ENCODE assay signal across 8 mouse cellular contexts in the genomic region with DNA sequence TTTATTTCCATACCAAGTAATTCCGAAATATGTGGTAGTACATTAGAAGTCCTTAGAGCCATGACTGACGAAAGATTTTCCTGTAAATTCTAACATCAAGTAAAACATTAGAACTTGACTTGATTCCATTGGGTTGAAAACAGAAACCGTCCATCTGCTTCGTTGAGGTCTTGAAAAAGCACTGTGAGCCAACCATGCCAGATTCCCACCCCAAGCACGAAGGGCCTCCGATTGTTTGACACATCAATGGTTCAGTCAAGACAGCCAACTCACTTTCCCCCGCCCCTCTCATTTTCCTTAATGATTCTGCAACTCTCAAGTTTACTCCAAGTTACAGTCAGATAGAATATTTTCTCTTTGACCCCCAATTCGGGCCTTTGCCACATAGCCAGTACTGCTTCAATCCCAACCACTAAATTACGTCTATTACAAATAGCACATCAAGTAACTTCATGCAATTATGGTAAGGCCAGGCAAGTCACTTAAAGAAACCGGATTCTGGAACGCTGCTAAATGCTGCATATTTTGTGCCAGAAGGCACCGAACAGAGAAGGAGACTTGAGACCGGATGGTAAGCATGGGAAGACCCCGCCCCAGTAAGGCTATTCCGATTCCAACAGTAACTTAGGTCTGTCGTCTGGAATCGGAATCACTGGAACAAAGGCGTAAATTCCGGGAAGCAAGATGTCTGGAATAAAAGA. TPM values are rescaled to one million over a fixed set of nuclear protein-coding genes. Genes with fewer than 3 reads are reported as not detected.
DNase-seq lines count a peak whose midpoint lies in the region; ATAC-seq and TF ChIP-seq lines count a peak whose summit lies in the region.

No protein-coding gene starts in this region.

- peak overlapping the region; percentile 92 for H3K4me2 ChIP-seq in intestine, embryonic 14.5 days (ENCODE audit: low read length)
- peak overlapping the region; percentile 88 for H3K4me2 ChIP-seq in lung, embryonic 16.5 days (ENCODE audit: low read depth, low read length)

- H3K27me3 ChIP-seq in intestine, embryonic 14.5 days (replicated peaks; ENCODE audit: control insufficient read depth, insufficient read depth, low read length) = no peaks in the 10 kb centered on the region
- no peaks in the 10 kb centered on the region for H3K27me3 ChIP-seq in lung, embryonic 16.5 days (ENCODE audit: control insufficient read depth, insufficient read depth, low read depth, low read length)

- peaks cover 5% of the 10 kb centered on the region for H3K4me1 ChIP-seq in embryonic fibroblast, embryonic 13.5 days (ENCODE audit: control insufficient read depth, insufficient read depth, low read length)
- H3K4me1 ChIP-seq in intestine, embryonic 14.5 days (replicated peaks; ENCODE audit: control insufficient read depth, insufficient read depth, low read length) = peaks cover 9% of the 10 kb centered on the region
- H3K4me1 ChIP-seq in lung, embryonic 16.5 days (replicated peaks; ENCODE audit: control insufficient read depth, insufficient read depth, low read length) = peaks cover 14% of the 10 kb centered on the region

- H3K9ac ChIP-seq in intestine, embryonic 14.5 days (ENCODE audit: low read length) = peak overlapping the region; percentile 83
- H3K9ac ChIP-seq in lung, embryonic 16.5 days (ENCODE audit: low read length) = peak overlapping the region; percentile 84

- TF ChIP-seq POLR2A in embryonic fibroblast, embryonic 13.5 days (IDR thresholded peaks at IDR 0.05; ENCODE audit: low read depth, low read length) = no peak

- no peak for ATAC-seq in intestine, embryonic 14.5 days (replicated peaks; ENCODE audit: low FRiP score, low TSS enrichment, low read depth)
- no peak for ATAC-seq in lung, embryonic 16.5 days (ENCODE audit: low read depth)

- TF ChIP-seq CTCF in embryonic fibroblast, embryonic 13.5 days (IDR thresholded peaks at IDR 0.05; ENCODE audit: borderline replicate concordance, insufficient read depth, low read length) = no peak

- peak; percentile 23 for DNase-seq in kidney, adult 9 months
- DNase-seq in kidney, adult 8-10 months = no peak
- peak; percentile 38 for DNase-seq in MN1 (ENCODE audit: low spot score)
- no peak for DNase-seq in intestine, embryonic 14.5 days (ENCODE audit: low spot score)
- peak; percentile 5 for DNase-seq in right cerebral cortex, postnatal 4 days
- no peak for DNase-seq in ovary, postnatal 10 days (ENCODE audit: low spot score)

- H3K9me3 ChIP-seq in intestine, embryonic 14.5 days (ENCODE audit: control insufficient read depth, low read length) = no peaks in the 10 kb centered on the region
- H3K9me3 ChIP-seq in lung, embryonic 16.5 days (ENCODE audit: control insufficient read depth, low read length) = no peaks in the 10 kb centered on the region

- WGBS in intestine, embryonic 14.5 days = 2% methylated on average over 19 of the region's 19 CpGs
- under 1% methylated on average over 19 of the region's 19 CpGs for WGBS in lung, embryonic 16.5 days

- no peaks in the 10 kb centered on the region for H3K36me3 ChIP-seq in intestine, embryonic 14.5 days (ENCODE audit: control insufficient read depth, insufficient read depth, low read length)
- H3K36me3 ChIP-seq in lung, embryonic 16.5 days (ENCODE audit: control insufficient read depth, insufficient read depth, low read length) = 0 out of 2 replicates have a peak, but pooled peaks cover under 1% of the 10 kb centered on the region

- H3K4me3 ChIP-seq in embryonic fibroblast, embryonic 13.5 days (ENCODE audit: insufficient read depth, low read length) = peak overlapping the region; percentile 89
- peak overlapping the region; percentile 93 for H3K4me3 ChIP-seq in intestine, embryonic 14.5 days (ENCODE audit: low read depth, low read length)
- H3K4me3 ChIP-seq in lung, embryonic 16.5 days (ENCODE audit: low read length) = peak overlapping the region; percentile 72

- H3K27ac ChIP-seq in embryonic fibroblast, embryonic 13.5 days (ENCODE audit: insufficient read depth, low read length) = peak overlapping the region; percentile 94
- H3K27ac ChIP-seq in intestine, embryonic 14.5 days (ENCODE audit: low read depth) = peak overlapping the region; percentile 96
- peak overlapping the region; percentile 98 for H3K27ac ChIP-seq in lung, embryonic 16.5 days (ENCODE audit: low read length)

RNA-seq across cellular contexts. Expression of gene Rab10, which starts 1.1 kb away (rescaled TPM):
- 139 and 156 TPM in 2 replicates for polyA plus RNA-seq in embryonic fibroblast, embryonic 13.5 days (2011; ENCODE audit: insufficient read length, low read depth, missing spikeins)
- 73.4 and 76.3 TPM in 2 replicates for polyA plus RNA-seq in intestine, embryonic 14.5 days (2014; fragmentation: Nextera tagmentation; extraction: Ambion mirVana)
- polyA plus RNA-seq in lung, embryonic 16.5 days (2015; fragmentation: Nextera tagmentation; extraction: Ambion mirVana) = 62.6 and 66.1 TPM in 2 replicates

RNA-seq across cellular contexts. Expression of gene Kif3c, which starts 56.2 kb away (rescaled TPM):
- polyA plus RNA-seq in embryonic fibroblast, embryonic 13.5 days (2011; ENCODE audit: insufficient read length, low read depth, missing spikeins) = 12.2 and 12.7 TPM in 2 replicates
- polyA plus RNA-seq in intestine, embryonic 14.5 days (2014; fragmentation: Nextera tagmentation; extraction: Ambion mirVana) = 11.5 and 13.0 TPM in 2 replicates
- 11.6 and 12.8 TPM in 2 replicates for polyA plus RNA-seq in lung, embryonic 16.5 days (2015; fragmentation: Nextera tagmentation; extraction: Ambion mirVana)

Comparison
In these comparisons a context has a peak if more than half of its experiments do, and no peak if none do; other contexts are left out.
1. DNase-seq: peak in kidney, adult 9 months (single experiment), MN1 (single experiment) and right cerebral cortex, postnatal 4 days (single experiment); none in kidney, adult 8-10 months (0 of 2), intestine, embryonic 14.5 days (single experiment) and ovary, postnatal 10 days (single experiment).
2. Peak in every context shown above with its lines, with median percentiles within 50 percentile points of each other: H3K27ac ChIP-seq and H3K4me3 ChIP-seq.